Mouse (Mus musculus) frontal cortex, postnatal 36 days (tissue): ENCODE measurements at regions not wholly inside any gene's neighbourhood (a gene's known extent, or its start where the extent isn't known, plus 50 kb on each side); places are given as distances from the start of the nearest gene placed in this dataset.
"Not testable (repeated sequence)": the region's sequence is repeated elsewhere in the genome, so short reads cannot be mapped to it uniquely, and the experiment has no call there.

ENCODE experiments used
- DNase-seq, 2 experiments: peaks; one replicate each; pipeline ENCODE4 v3.0.0; 2022; ENCODE audit warnings: low spot score in 2 of 2

- peak in 1 of 2 experiments; percentile 44 for DNase-seq
Observed at GRCm38 (mm10) chr9:17742308-17742707, 549.6 kb upstream of the Chordc1 start.

GRCm38 (mm10) chr9:17745238-17745637, 546.7 kb upstream of the Chordc1 start:
- no peak for DNase-seq

GRCm38 (mm10) chr9:17745684-17746083, 546.2 kb upstream of the Chordc1 start:
- no peak for DNase-seq

GRCm38 (mm10) chr9:17791835-17792234, 500.1 kb upstream of the Chordc1 start:
- DNase-seq = not testable (repeated sequence)

- no peak for DNase-seq
Observed at GRCm38 (mm10) chr9:17816730-17817403, 475.1 kb upstream of the Chordc1 start.

GRCm38 (mm10) chr9:17817404-17817736, 474.6 kb upstream of the Chordc1 start:
- no peak for DNase-seq

GRCm38 (mm10) chr9:17865528-17865927, 426.4 kb upstream of the Chordc1 start:
- no peak for DNase-seq

GRCm38 (mm10) chr9:17874795-17875194, 417.1 kb upstream of the Chordc1 start:
- DNase-seq = no peak
